Mouse (Mus musculus) hindbrain, embryonic 15.5 days (tissue): Measurements from ENCODE around the gene Cmtm7. TPM values are rescaled to one million over a fixed set of nuclear protein-coding genes. Genes with fewer than 3 reads are reported as not detected.

Source experiments
- ATAC-seq: fragments of 200-750 bp; cut with Nextera tagmentation; 2 replicates; pipeline ENCODE4 v1.8.0; 2017; ENCODE audit warnings: low read depth, moderate number of reproducible peaks, moderate TSS enrichment; ENCODE audit not compliant: low FRiP score
- H3K27ac ChIP-seq: fragments of 300-500 bp; sonication (generic); replicated peaks from 2 replicates; pipeline ENCODE4 v1.5.1; 2015; ENCODE audit warnings: mild to moderate bottlenecking, inconsistent platforms
- H3K27me3 ChIP-seq: fragments of 300-500 bp; sonication (generic); 2 replicates; pipeline ENCODE4 v1.6.1; 2015; ENCODE audit warnings: control low read depth, inconsistent platforms
- H3K36me3 ChIP-seq: fragments of 300-500 bp; sonication (generic); 2 replicates; pipeline ENCODE4 v1.6.1; 2015; ENCODE audit warnings: control low read depth, inconsistent platforms
- H3K4me1 ChIP-seq: fragments of 300-500 bp; sonication (generic); replicated peaks from 2 replicates; pipeline ENCODE4 v1.6.1; 2015; ENCODE audit warnings: control low read depth, inconsistent platforms
- H3K4me2 ChIP-seq: fragments of 300-500 bp; sonication (generic); 2 replicates; pipeline ENCODE4 v1.6.1; 2015; ENCODE audit warnings: moderate library complexity, mild to moderate bottlenecking, inconsistent platforms
- H3K4me3 ChIP-seq: fragments of 300-500 bp; sonication (generic); 2 replicates; pipeline ENCODE4 v1.5.1; 2015; ENCODE audit warnings: mild to moderate bottlenecking, inconsistent platforms
- H3K9ac ChIP-seq: fragments of 300-500 bp; sonication (generic); 2 replicates; pipeline ENCODE4 v1.6.1; 2015; ENCODE audit warnings: inconsistent platforms
- H3K9me3 ChIP-seq: fragments of 300-500 bp; sonication (generic); 2 replicates; pipeline ENCODE4 v1.6.1; 2016; ENCODE audit warnings: control low read depth, inconsistent platforms
- WGBS: fragments of 180-500 bp; shearing (Covaris S2); methylation state at CpG from one replicate; pipeline ENCODE4 v1.1.7; 2015; 5-methylcytosine and 5-hydroxymethylcytosine counted together
- polyA plus RNA-seq: library from polyadenylated mRNA; unstranded; fragments of >200 nt; fragmentation: Nextera tagmentation; extraction: Ambion mirVana; gene quantifications from 2 replicates; pipeline ENCODE4 v1.2.1, GENCODE M21; 2015

Gene Cmtm7
- polyA plus RNA-seq, 1 experiment from 2014 or later: 11.5 TPM

DNA sequence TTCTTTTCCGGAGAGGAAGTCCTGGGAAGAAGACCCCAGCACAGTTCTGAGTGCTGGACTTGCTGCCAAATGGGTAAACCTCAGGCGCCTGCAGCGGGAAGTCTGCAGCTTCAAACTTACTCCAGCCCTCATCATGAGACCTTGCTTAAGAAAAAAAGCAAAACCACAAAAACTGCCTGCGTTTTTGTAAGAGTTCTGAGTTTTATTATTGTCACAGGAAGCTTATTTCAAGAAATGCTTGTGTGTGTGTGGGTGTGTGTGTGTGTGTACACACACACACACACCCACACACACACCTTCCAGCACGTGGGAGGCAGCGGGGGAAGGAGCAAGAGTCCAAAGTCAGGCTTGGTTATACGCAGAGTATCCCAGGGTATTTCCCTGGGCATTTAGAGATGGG, 23.4 kb downstream of the Cmtm7 start:
- WGBS: 78% methylated on average over 7 of the region's 7 CpGs
- Histone ChIP-seq H3K4me2 (no peak overlapping the region), H3K9me3 (no peaks in the 10 kb centered on the region), H3K4me1 (peaks cover 1% of the 10 kb centered on the region), H3K27me3 (no peaks in the 10 kb centered on the region), H3K36me3 (no peaks in the 10 kb centered on the region), H3K9ac (no peak overlapping the region), H3K27ac (no peak overlapping the region), H3K4me3 (no peak overlapping the region)
- no peak for ATAC-seq

DNA sequence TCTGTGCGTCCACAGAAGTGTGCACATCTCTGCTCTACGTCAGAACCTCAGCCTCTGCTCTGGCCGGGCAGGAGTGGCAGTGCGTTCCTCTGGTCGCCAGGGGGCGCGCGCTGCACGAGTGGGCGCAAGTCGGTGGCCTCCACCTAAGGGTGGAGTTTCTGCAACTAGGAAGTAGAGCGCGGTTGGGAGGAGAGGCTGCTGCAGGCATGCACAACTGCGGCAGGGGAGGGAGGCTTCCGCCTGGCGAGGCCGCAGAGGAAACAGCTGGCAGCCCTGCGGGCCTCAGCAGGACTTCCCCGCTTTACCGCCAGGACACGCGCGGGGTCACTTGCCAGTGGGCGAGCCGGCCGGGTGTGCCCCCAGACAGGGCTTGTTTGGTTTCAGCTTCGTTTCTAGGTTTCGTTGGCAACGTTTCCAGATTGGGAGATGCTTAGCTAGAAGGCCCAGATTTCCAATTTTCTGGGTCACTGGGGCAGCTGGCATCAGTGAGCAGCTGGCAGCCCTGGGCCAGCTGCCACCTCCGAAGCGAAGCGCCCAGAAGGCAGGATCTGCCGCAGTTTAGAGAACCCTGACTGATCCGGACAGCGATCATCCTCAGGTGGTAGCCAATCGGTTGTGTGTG, 28.7 kb downstream of the Cmtm7 start:
- peak overlapping the region; percentile 14 for H3K9ac ChIP-seq
- no peaks in the 10 kb centered on the region for H3K27me3 ChIP-seq
- WGBS: 3% methylated on average over 36 of the region's 36 CpGs
- H3K27ac ChIP-seq: peak overlapping the region; percentile 47
- ATAC-seq: peak; percentile 85
- peak overlapping the region; percentile 43 for H3K4me3 ChIP-seq
- H3K36me3 ChIP-seq: no peaks in the 10 kb centered on the region
- H3K9me3 ChIP-seq: no peaks in the 10 kb centered on the region
- H3K4me1 ChIP-seq: peaks cover 13% of the 10 kb centered on the region
- peak overlapping the region; percentile 62 for H3K4me2 ChIP-seq

DNA sequence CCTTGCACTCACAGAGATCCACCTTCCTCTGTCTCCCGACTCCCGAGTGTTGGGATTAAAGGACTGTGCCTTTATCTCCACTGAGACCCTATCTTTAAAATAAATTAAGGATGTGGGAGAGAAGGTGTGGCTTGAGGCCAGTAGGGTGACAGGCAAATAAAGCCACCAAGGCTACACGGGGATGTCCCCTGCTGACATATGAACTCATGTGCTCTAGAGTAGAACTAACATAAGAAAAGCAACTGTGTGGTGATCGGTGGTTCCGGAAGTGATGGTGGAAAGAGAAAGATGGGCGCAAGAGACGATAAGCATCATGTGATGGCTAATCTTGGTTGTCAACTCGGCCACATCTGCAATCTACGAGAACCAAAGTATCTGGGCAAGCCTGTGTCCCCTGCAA, 29.3 kb downstream of the Cmtm7 start:
- Histone ChIP-seq H3K9ac (no peak overlapping the region), H3K4me2 (peak overlapping the region; percentile 62), H3K27ac (0 out of 2 replicates have a peak overlapping the region, but pooled peaks have one; percentile 47), H3K9me3 (no peaks in the 10 kb centered on the region), H3K4me3 (no peak overlapping the region), H3K27me3 (no peaks in the 10 kb centered on the region), H3K4me1 (peaks cover 13% of the 10 kb centered on the region), H3K36me3 (no peaks in the 10 kb centered on the region)
- WGBS: 64% methylated on average over 9 of the region's 9 CpGs
- no peak for ATAC-seq

DNA sequence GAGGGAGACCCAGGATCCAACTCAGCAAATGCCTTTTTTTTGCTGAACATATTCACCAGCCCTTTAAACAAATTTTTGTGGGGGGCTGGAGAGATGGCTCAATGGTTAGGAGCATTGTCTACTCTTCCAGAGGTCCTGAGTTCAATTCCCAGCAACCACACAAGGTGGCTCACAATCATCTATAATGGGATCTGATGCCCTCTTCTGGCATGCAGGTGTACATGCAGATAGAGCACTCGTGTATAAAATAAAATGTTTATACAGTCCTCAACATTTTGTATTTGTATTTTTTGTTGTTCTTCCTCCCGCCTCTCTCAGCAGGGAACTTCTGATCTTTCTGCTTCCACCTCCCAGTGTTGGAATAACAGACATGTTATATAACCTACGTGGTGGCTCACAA, 30.1 kb downstream of the Cmtm7 start:
- H3K27ac ChIP-seq: no peak overlapping the region
- no peaks in the 10 kb centered on the region for H3K27me3 ChIP-seq
- no peak overlapping the region for H3K9ac ChIP-seq
- H3K36me3 ChIP-seq: no peaks in the 10 kb centered on the region
- H3K4me3 ChIP-seq: no peak overlapping the region
- H3K4me2 ChIP-seq: no peak overlapping the region
- no peak for ATAC-seq
- 77% methylated on average over 3 of the region's 3 CpGs for WGBS
- H3K4me1 ChIP-seq: peaks cover 13% of the 10 kb centered on the region
- no peaks in the 10 kb centered on the region for H3K9me3 ChIP-seq

GRCm38 (mm10) chr9:114747466-114747865, 34.2 kb downstream of the Cmtm7 start:
- Histone ChIP-seq H3K4me1 (peaks cover 4% of the 10 kb centered on the region), H3K4me2 (no peak overlapping the region), H3K9ac (no peak overlapping the region), H3K27me3 (no peaks in the 10 kb centered on the region), H3K9me3 (no peaks in the 10 kb centered on the region), H3K4me3 (no peak overlapping the region), H3K36me3 (peaks cover 4% of the 10 kb centered on the region; the same call in 1 of the 2 replicates), H3K27ac (no peak overlapping the region)
- 83% methylated on average over 12 of the region's 12 CpGs for WGBS
- ATAC-seq: no peak

DNA sequence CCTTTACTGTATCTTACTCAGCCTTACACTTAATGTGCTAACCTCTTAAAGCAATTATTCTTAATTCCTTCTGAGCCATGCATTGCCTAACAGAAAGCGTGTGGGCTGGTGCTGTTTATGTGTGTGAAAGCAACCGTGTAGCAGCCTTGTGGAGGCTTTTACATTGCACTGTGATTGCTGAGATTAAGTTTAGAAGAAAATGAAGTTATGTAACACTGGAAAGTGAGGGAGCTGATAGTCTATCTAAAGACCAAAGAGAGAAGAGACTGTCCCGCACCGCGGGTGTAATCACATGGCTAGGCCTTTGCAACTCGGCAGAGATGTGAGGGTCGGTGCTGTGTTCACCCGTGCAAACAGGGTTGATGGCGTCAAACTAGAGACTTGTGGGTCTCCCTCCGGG, 34.6 kb downstream of the Cmtm7 start:
- peaks cover 4% of the 10 kb centered on the region; the same call in 1 of the 2 replicates for H3K36me3 ChIP-seq
- WGBS: 80% methylated on average over 10 of the region's 10 CpGs
- ATAC-seq: no peak
- no peaks in the 10 kb centered on the region for H3K27me3 ChIP-seq
- H3K9ac ChIP-seq: no peak overlapping the region
- no peaks in the 10 kb centered on the region for H3K4me1 ChIP-seq
- no peak overlapping the region for H3K4me3 ChIP-seq
- no peak overlapping the region for H3K27ac ChIP-seq
- H3K4me2 ChIP-seq: no peak overlapping the region
- no peaks in the 10 kb centered on the region for H3K9me3 ChIP-seq

- H3K9ac ChIP-seq: no peak overlapping the region
- no peak overlapping the region for H3K4me3 ChIP-seq
- 81% methylated on average over 4 of the region's 4 CpGs for WGBS
- no peaks in the 10 kb centered on the region for H3K4me1 ChIP-seq
- H3K9me3 ChIP-seq: no peaks in the 10 kb centered on the region
- no peak for ATAC-seq
- no peak overlapping the region for H3K4me2 ChIP-seq
- H3K36me3 ChIP-seq: peaks cover 4% of the 10 kb centered on the region; the same call in 1 of the 2 replicates
- H3K27ac ChIP-seq: no peak overlapping the region
- H3K27me3 ChIP-seq: no peaks in the 10 kb centered on the region
Observed at GRCm38 (mm10) chr9:114745654-114746053, 36.0 kb downstream of the Cmtm7 start.

GRCm38 (mm10) chr9:114745163-114745562, 36.5 kb downstream of the Cmtm7 start:
- Histone ChIP-seq H3K9me3 (no peaks in the 10 kb centered on the region), H3K9ac (no peak overlapping the region), H3K27me3 (no peaks in the 10 kb centered on the region), H3K4me3 (no peak overlapping the region), H3K4me2 (no peak overlapping the region), H3K36me3 (peaks cover 4% of the 10 kb centered on the region; the same call in 1 of the 2 replicates), H3K27ac (no peak overlapping the region), H3K4me1 (no peaks in the 10 kb centered on the region)
- no peak for ATAC-seq
- WGBS: 87% methylated on average over 4 of the region's 4 CpGs

DNA sequence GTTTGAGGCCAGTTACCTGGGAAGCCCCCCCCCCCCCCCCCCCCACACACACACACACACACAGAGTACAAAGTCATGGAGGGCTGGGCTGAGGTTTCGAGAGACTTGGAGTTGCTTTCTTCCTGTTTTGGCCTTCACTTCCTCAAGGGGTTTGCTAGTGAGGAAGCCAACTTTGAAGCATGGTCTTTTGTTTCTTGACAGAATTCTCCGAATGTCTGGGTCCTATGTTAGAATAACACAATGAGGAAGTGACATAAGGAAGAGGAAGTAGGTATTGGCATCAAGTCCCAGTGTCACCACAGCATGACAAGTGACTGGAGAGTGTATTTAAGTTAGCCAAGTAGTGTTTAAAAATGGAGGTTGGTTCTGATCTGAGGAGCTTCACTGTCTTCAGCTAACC, 38.9 kb downstream of the Cmtm7 start:
- 93% methylated on average over 2 of the region's 2 CpGs for WGBS
- no peaks in the 10 kb centered on the region for H3K4me1 ChIP-seq
- H3K27me3 ChIP-seq: no peaks in the 10 kb centered on the region

DNA sequence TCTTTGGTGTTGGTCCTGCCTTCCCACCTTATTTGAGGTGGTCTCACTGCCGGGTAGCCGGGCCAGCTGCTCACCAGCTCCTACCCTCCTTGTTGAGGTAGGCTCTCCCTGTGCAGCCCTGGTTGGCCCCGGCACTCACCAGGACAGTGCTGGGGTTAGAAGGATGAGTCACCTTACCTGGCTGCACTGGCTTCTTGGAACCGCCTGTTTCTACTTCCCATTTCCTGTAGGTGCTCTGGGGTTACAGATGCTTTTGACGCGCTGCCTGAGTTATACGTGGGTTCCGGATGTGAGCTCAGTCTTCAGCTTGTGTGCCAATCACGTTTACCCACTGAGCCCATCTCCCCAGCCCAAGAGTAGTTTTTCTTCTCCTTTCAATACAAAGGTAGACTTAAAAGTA, 41.3 kb downstream of the Cmtm7 start:
- H3K27me3 ChIP-seq: no peaks in the 10 kb centered on the region
- no peak overlapping the region for H3K4me2 ChIP-seq
- H3K9ac ChIP-seq: no peak overlapping the region
- H3K36me3 ChIP-seq: peaks cover 4% of the 10 kb centered on the region; the same call in 1 of the 2 replicates
- ATAC-seq: no peak
- WGBS: 93% methylated on average over 9 of the region's 9 CpGs
- H3K9me3 ChIP-seq: no peaks in the 10 kb centered on the region
- no peak overlapping the region for H3K4me3 ChIP-seq
- no peak overlapping the region for H3K27ac ChIP-seq
- no peaks in the 10 kb centered on the region for H3K4me1 ChIP-seq

More for the DNA sequence above, 38.9 kb downstream of the Cmtm7 start:
- Histone ChIP-seq H3K9ac (no peak overlapping the region), H3K9me3 (no peaks in the 10 kb centered on the region), H3K36me3 (peaks cover 4% of the 10 kb centered on the region; the same call in 1 of the 2 replicates), H3K4me2 (no peak overlapping the region), H3K27ac (no peak overlapping the region), H3K4me3 (no peak overlapping the region)
- no peak for ATAC-seq

DNA sequence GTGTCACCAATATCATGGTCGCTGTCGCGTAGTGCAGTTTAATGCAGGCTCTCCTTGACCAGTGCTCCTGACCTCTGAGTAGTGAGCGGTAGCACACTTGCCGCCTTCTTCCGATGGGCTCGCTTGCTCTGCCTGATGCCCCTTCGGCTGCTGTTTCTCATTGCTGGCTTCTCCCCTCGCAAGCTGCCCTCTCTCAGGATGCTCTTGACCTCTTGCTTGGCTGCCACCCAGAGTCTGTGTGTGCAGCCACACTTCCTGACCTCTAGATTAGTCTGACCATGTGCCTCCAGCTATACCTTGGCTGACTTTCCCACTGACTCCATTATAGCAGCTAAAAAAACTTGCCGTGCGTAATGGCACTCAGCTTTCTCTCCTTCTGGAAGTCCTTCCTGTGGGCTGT, 45.2 kb downstream of the Cmtm7 start:
- no peak overlapping the region for H3K4me2 ChIP-seq
- no peaks in the 10 kb centered on the region for H3K27me3 ChIP-seq
- H3K4me3 ChIP-seq: no peak overlapping the region
- no peak overlapping the region for H3K27ac ChIP-seq
- WGBS: 80% methylated on average over 11 of the region's 11 CpGs
- no peaks in the 10 kb centered on the region for H3K36me3 ChIP-seq
- H3K9ac ChIP-seq: no peak overlapping the region
- H3K4me1 ChIP-seq: peaks cover 15% of the 10 kb centered on the region
- no peak for ATAC-seq
- H3K9me3 ChIP-seq: no peaks in the 10 kb centered on the region

DNA sequence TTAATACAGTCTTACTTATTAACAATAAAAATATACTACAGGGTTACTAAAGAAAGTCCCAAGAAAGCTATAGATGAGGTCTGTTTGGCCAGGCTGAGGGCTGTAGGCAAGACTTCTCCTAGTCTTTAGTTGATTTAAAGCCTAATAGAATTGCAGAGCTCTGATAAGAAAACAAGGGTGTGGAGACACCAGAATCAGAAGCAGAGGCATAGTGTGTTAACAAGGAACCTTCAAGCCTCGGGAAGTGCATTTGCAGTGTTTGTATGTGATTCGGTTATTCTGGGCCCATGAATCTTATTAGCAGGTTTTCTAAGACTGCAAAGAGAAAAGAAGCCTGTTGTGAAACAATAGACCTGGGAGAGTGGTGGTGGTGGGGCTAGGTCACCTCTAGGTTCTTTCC, 48.4 kb downstream of the Cmtm7 start:
- H3K9ac ChIP-seq: no peak overlapping the region
- H3K4me2 ChIP-seq: no peak overlapping the region
- H3K27me3 ChIP-seq: no peaks in the 10 kb centered on the region
- no peaks in the 10 kb centered on the region for H3K9me3 ChIP-seq
- no peak for ATAC-seq
- H3K4me3 ChIP-seq: no peak overlapping the region
- 85% methylated on average over 2 of the region's 2 CpGs for WGBS
- peaks cover 15% of the 10 kb centered on the region for H3K4me1 ChIP-seq
- H3K36me3 ChIP-seq: no peaks in the 10 kb centered on the region
- H3K27ac ChIP-seq: no peak overlapping the region
